Mouse (Mus musculus) thymus, postnatal 4 days (tissue): ENCODE data around the gene Gnb5.
"Not testable (repeated sequence)": the region's sequence is repeated elsewhere in the genome, so short reads cannot be mapped to it uniquely, and the experiment has no call there.

ENCODE experiments used
- DNase-seq: peaks from one replicate; pipeline ENCODE4 v3.0.0; 2021

The Gnb5 gene

GRCm38 (mm10) chr9:75362201-75362600, 56.1 kb downstream of the Gnb5 start:
- no peak for DNase-seq

GRCm38 (mm10) chr9:75363001-75363400, 56.9 kb downstream of the Gnb5 start:
- no peak for DNase-seq

GRCm38 (mm10) chr9:75363702-75364101, 57.6 kb downstream of the Gnb5 start:
- not testable (repeated sequence) for DNase-seq

DNA sequence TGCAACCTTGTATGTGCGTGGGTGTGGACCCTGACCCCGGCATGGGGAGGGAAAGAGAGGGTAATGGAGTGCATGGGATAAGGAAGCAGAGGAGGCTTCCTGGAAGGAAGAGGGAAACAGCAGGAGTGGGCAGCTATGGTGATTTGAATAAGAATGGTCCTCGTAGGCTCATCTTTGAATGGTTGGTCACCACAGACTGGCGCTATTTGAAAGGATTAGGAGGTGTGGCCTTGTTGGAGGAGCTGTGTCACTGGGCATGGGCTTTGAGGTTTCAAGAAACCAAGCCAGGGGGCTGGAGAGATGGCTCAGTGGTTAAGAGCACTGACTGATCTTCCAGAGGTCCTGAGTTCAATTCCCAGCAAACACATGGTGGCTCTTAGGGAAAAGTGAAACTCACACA, 59.1 kb downstream of the Gnb5 start:
- DNase-seq = no peak

DNA sequence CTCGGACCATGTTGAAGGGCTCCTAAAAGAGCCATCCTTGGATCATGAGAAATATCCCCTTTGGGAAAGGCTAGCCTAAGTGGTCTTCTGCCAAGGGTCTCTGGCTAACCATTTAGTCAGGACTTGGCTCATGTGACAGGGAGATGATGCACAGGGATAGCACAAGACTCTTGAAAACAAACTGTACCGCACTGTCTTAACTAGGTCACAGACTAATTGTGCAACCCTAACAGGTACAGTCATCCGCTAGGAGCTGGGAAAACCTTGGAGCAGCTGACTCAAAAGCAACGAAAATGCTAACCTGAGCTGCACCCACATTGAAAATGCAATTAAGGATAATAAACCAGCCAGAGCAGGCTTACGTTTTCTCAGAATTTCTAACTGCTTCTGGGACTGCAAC, 60.1 kb downstream of the Gnb5 start:
- no peak for DNase-seq

- no peak for DNase-seq
Measured at GRCm38 (mm10) chr9:75368779-75369178, 62.7 kb downstream of the Gnb5 start.

DNA sequence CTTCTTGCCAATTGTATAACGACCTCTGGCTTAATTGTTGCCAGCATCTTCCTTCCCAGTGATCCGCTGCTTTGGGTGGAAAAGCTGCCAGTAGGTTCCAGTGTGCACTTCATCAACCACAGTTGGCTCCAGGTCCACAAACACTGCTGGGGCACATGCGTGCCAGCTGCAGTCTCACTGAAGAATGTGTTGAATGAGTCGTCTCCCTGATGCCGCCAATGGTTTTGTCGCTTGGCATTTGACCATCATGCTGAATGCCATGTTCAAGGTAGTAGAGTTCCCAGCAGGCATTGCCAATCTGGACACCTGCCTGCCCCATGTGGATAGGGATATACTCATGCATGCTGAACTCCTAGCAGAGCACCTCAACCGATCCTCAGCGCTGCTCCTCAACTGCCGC, 69.5 kb downstream of the Gnb5 start:
- DNase-seq = no peak

GRCm38 (mm10) chr9:75376428-75376827, 70.3 kb downstream of the Gnb5 start:
- DNase-seq = no peak

- DNase-seq = no peak
Measured at GRCm38 (mm10) chr9:75378774-75379173, 72.7 kb downstream of the Gnb5 start.

DNA sequence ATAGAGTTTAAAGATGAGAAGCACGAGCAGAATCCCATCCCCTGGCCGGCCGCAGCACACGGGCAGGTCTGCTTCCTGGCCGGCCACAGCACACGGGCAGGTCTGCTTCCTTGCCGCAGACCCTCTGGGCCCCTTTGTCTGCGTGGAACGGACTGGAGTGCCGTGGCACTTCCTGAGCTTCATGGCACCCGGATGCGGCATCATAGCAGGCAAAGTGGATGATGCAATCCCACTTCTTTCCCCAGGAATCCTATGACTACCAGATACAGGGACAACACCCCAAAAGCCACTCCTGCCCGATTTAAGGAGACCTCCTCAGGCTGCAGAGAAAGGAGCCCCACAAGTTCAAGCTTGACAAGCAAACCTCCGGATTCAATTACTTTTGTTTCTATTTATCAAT, 76.7 kb downstream of the Gnb5 start:
- no peak for DNase-seq

DNA sequence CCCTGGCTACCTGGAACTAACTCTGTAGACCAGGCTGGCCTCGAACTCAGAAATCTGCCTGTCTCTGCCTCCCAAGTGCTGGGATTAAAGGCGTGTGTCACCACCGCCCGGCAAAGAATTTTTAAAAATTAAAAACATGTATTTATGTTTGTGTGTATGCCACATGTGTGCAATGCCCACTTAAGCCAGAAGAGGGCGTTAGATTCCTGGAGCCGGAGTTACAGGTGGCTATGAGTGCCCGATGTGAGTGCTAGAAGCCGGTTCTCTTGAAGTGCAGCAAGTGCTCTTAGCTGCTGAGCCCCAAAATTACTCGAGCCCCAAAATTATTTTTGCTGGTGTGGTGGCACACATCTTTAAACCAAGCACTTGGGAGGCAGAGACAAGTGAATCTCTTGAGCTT, 77.7 kb downstream of the Gnb5 start:
- peak; percentile 58 for DNase-seq

GRCm38 (mm10) chr9:75384337-75384962, 78.4 kb downstream of the Gnb5 start:
- DNase-seq = no peak

DNA sequence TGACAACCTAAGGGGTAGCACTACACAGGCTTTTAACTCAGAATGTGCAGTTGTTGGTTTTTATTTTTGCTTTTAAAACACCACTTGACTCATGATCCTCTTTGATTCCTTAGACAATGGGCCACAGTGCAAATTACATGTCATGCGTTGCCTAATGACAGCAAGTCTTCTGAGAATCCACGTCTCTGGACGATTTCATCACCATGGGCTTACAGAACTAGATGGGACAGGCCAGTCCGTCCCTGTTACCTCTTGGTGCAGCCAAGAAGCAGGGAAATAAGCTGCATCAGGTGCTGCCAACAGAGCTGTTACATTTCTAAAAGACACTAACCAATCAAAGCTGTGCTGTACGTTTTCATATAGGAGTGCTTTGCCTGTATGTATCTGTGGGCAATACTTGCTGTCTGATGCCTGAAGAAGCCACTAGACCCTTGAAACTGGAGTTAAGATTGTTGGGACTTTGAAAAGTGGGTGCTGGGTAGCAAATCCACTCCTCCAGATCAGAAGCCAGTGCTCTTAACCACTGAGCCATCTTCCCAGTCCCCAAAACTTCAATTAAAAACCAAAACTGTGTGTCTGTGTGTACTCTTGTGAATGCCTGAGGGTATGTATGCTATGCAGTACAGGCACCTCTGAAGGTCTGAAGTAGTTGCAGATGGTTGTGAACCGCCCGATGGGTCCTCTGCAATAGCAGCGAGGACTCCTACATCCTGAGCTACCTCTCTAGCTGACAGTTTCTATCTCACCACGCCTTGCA, 79.3 kb downstream of the Gnb5 start:
- no peak for DNase-seq

DNA sequence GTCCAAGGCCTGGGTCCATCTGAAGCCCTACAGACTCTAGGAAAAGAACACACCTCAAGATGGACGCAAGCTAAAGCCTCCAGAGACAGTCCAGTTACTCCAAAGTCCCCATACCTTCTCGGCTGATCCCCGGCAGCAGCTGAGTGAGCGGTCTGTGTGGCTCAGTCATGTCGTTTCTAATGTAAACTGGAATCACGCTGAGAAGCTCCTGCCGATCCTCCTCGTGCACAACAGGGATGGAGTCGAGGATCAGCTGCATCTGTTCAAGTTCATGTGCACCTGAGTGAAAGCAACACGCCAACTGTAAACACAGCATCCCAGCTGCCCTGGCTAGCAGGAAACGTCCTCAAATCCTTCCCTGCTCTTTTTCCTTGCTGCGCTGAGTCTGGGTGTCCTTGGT, 87.2 kb downstream of the Gnb5 start:
- no peak for DNase-seq
